Mouse (Mus musculus) kidney, embryonic 14.5 days (tissue): ENCODE measurements around the gene Hsd17b11. TPM values are rescaled to one million over a fixed set of nuclear protein-coding genes. Genes with fewer than 3 reads are reported as not detected.
"Not testable (repeated sequence)": the region's sequence is repeated elsewhere in the genome, so short reads cannot be mapped to it uniquely, and the experiment has no call there.

Experiments
- ATAC-seq: fragments of 200-750 bp; cut with Nextera tagmentation; 2 replicates; pipeline ENCODE4 v1.8.0; 2017; ENCODE audit warnings: moderate number of reproducible peaks, mild to moderate bottlenecking, moderate TSS enrichment, moderate library complexity; ENCODE audit not compliant: low FRiP score, low TSS enrichment
- H3K27ac ChIP-seq: fragments of 300-500 bp; sonication (generic); 2 replicates; pipeline ENCODE4 v1.5.1; 2014; ENCODE audit warnings: low read depth, mild to moderate bottlenecking, low read length, moderate library complexity, mixed read lengths
- H3K27me3 ChIP-seq: fragments of 300-500 bp; sonication (generic); 2 replicates; pipeline ENCODE4 v1.6.1; 2014; ENCODE audit warnings: mild to moderate bottlenecking, low read length; ENCODE audit not compliant: control insufficient read depth, insufficient read depth
- H3K36me3 ChIP-seq: fragments of 300-500 bp; sonication (generic); 2 replicates; pipeline ENCODE4 v1.6.1; 2014; ENCODE audit warnings: low read length, mixed read lengths; ENCODE audit not compliant: control insufficient read depth, insufficient read depth
- H3K4me1 ChIP-seq: fragments of 300-500 bp; sonication (generic); 2 replicates; pipeline ENCODE4 v1.6.1; 2014; ENCODE audit warnings: low read length, mixed read lengths; ENCODE audit not compliant: control insufficient read depth, insufficient read depth
- H3K4me2 ChIP-seq: fragments of 300-500 bp; sonication (generic); replicated peaks from 2 replicates; pipeline ENCODE4 v1.6.1; 2014; ENCODE audit warnings: low read depth, mild to moderate bottlenecking, low read length
- H3K4me3 ChIP-seq: fragments of 300-500 bp; sonication (generic); 2 replicates; pipeline ENCODE4 v1.5.1; 2014; ENCODE audit warnings: mild to moderate bottlenecking, low read length
- H3K9ac ChIP-seq: fragments of 300-500 bp; sonication (generic); 2 replicates; pipeline ENCODE4 v1.6.1; 2014; ENCODE audit warnings: low read depth, mild to moderate bottlenecking, low read length, moderate library complexity
- H3K9me3 ChIP-seq: fragments of 300-500 bp; sonication (generic); 2 replicates; pipeline ENCODE4 v1.6.1; 2016; ENCODE audit warnings: low read length; ENCODE audit not compliant: control insufficient read depth
- WGBS: fragments of 180-500 bp; shearing (Covaris S2); extraction: QIAGEN DNeasy Blood & Tissue Kit; methylation state at CpG from one replicate; pipeline ENCODE4 v1.1.7; 2014; 5-methylcytosine and 5-hydroxymethylcytosine counted together
- polyA plus RNA-seq: library from polyadenylated mRNA; unstranded; fragments of >200 nt; fragmentation: Nextera tagmentation; extraction: Ambion mirVana; gene quantifications from 2 replicates; pipeline ENCODE4 v1.2.1, GENCODE M21; 2014

Gene Hsd17b11
- polyA plus RNA-seq, 1 experiment from 2014 or later: 7.3 TPM

DNA sequence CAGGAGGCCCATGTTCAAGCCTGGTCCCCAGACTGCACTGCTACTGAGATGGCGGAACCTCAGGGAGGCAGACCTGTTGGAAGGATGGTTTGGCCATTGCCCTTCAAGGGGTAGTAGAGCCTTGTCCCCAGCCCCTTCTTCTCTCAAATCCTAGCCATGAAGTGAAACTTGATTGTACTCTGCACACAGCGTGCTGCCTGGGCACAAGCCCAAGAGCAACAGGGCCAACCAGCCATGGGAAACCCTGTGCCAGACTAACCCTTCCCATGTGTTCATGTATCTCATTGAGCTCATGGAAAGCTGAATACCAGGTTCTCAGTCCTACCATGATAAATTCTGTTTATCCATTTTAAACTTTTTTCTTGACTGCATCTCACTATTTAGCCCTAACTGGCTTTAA lies 21.2 kb upstream of the Hsd17b11 start:
- Histone ChIP-seq H3K9ac (no peak overlapping the region), H3K4me3 (no peak overlapping the region), H3K27ac (no peak overlapping the region), H3K36me3 (no peaks in the 10 kb centered on the region), H3K9me3 (no peaks in the 10 kb centered on the region), H3K4me1 (peaks cover 7% of the 10 kb centered on the region; the same call in 1 of the 2 replicates), H3K27me3 (no peaks in the 10 kb centered on the region), H3K4me2 (no peak overlapping the region)
- ATAC-seq: no peak
- 93% methylated on average over 2 of the region's 2 CpGs for WGBS

DNA sequence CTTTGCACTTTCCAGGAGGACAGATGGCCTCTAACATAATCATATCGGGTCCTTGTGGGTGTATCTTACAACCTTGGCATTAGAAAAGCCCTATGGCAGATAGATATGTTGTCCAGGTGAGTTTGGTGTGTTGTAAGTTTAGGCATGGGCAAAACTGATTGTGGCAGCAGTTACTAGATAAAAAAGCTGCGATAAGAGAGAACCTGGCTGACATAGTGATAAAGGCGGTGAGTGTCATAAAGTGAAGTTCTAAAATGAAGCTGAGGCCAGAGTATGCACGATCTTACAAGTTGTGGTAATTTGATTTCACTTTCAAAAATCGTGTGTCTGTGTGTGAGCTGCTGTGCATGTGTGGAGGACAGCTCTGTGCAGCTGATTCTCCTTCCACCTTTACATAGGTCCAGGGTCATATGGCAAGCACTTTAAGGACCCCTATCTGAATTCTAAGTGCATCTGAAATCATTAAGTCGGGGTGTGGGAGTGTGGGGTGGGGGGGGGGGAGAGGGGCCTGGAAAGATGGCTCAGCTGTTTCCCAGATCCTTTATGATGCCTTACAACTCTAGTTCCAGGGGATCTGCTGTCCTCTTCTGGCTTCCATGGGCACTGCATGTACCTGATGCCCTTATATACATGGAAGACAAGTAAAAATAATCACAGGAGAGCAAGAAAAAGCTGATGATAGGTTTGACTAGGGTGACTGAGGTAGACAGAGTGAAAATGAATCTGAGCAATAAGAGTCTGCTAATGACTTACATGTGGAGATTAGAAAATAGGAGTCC lies 17.6 kb upstream of the Hsd17b11 start:
- Histone ChIP-seq H3K9ac (no peak overlapping the region), H3K27ac (no peak overlapping the region), H3K4me1 (no peaks in the 10 kb centered on the region), H3K27me3 (no peaks in the 10 kb centered on the region), H3K4me2 (no peak overlapping the region), H3K9me3 (no peaks in the 10 kb centered on the region), H3K36me3 (no peaks in the 10 kb centered on the region), H3K4me3 (no peak overlapping the region)
- 66% methylated on average over 6 of the region's 6 CpGs for WGBS
- 0 out of 2 replicates have a peak, but pooled peaks have one; percentile 57 for ATAC-seq

DNA sequence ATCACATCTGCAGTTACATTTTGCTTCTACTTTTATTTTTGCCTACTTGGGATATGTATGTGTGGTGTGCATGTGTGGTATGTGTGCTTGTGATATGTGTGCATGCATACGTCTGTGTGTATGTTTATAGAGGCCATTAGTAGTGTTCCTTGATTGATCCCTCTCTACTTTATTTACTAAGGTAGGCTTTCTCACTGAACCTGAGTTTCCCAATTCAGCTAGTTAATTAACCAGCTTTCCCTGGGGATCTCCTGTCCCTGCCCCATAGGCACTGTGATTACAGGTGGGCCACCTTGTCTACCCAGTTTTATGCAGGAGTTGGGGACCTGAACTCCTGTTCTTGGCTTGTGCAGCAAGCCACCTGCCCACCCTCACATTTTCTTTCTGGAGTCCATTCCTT lies 15.0 kb upstream of the Hsd17b11 start:
- Histone ChIP-seq H3K4me3 (no peak overlapping the region), H3K4me2 (no peak overlapping the region), H3K9me3 (no peaks in the 10 kb centered on the region), H3K9ac (no peak overlapping the region), H3K27me3 (no peaks in the 10 kb centered on the region), H3K27ac (no peak overlapping the region), H3K36me3 (no peaks in the 10 kb centered on the region), H3K4me1 (no peaks in the 10 kb centered on the region)
- WGBS: 83% methylated on average over 1 of the region's 1 CpGs
- no peak for ATAC-seq

- H3K9me3 ChIP-seq: no peaks in the 10 kb centered on the region
- H3K9ac ChIP-seq: no peak overlapping the region
- no peak overlapping the region for H3K4me2 ChIP-seq
- WGBS: 39% methylated on average over 1 of the region's 1 CpGs
- H3K36me3 ChIP-seq: no peaks in the 10 kb centered on the region
- H3K27me3 ChIP-seq: no peaks in the 10 kb centered on the region
- H3K4me1 ChIP-seq: no peaks in the 10 kb centered on the region
- ATAC-seq: no peak
- no peak overlapping the region for H3K27ac ChIP-seq
- H3K4me3 ChIP-seq: no peak overlapping the region
Observed at GRCm38 (mm10) chr5:104035824-104036223, 14.1 kb upstream of the Hsd17b11 start.

- Histone ChIP-seq H3K4me2 (no peak overlapping the region), H3K9ac (no peak overlapping the region), H3K27ac (no peak overlapping the region), H3K4me1 (no peaks in the 10 kb centered on the region), H3K27me3 (no peaks in the 10 kb centered on the region), H3K4me3 (no peak overlapping the region), H3K9me3 (no peaks in the 10 kb centered on the region), H3K36me3 (no peaks in the 10 kb centered on the region)
- ATAC-seq: no peak
Observed at GRCm38 (mm10) chr5:104035066-104035465, 13.3 kb upstream of the Hsd17b11 start.

DNA sequence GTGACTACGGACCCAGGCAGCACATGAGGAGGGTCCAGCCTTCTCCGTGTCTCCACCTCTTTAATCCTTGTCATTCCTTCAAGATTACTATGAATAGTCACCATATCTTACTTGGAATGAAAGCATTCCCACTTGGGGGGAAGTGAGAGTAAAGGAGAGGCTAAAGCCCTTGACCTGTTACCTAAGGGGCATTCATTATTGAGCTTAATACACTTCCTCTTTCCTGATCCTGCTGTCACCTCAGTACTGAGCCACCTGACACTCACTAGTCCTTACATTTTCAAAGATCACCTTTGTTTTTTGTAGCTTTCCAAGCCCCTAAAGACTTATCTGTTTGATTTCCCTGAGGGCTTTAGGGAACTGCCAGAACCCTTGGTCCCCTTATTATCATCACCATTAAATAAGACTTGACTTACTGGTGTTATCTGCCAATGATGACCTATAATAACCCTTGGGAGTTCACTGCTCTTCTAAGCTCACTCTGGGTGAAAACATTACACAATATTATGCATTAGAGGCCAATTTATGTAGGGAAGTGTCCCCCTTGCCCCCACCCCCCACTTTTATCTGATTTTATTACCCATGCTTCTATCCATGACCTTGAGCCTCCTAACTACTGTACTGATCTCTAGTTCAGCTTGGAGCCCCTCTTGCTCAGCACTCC lies 10.8 kb upstream of the Hsd17b11 start:
- Histone ChIP-seq H3K9ac (no peak overlapping the region), H3K4me2 (no peak overlapping the region), H3K4me3 (no peak overlapping the region), H3K27me3 (no peaks in the 10 kb centered on the region), H3K9me3 (no peaks in the 10 kb centered on the region), H3K27ac (no peak overlapping the region), H3K4me1 (no peaks in the 10 kb centered on the region), H3K36me3 (no peaks in the 10 kb centered on the region)
- ATAC-seq: no peak
- WGBS: 73% methylated on average over 2 of the region's 2 CpGs

DNA sequence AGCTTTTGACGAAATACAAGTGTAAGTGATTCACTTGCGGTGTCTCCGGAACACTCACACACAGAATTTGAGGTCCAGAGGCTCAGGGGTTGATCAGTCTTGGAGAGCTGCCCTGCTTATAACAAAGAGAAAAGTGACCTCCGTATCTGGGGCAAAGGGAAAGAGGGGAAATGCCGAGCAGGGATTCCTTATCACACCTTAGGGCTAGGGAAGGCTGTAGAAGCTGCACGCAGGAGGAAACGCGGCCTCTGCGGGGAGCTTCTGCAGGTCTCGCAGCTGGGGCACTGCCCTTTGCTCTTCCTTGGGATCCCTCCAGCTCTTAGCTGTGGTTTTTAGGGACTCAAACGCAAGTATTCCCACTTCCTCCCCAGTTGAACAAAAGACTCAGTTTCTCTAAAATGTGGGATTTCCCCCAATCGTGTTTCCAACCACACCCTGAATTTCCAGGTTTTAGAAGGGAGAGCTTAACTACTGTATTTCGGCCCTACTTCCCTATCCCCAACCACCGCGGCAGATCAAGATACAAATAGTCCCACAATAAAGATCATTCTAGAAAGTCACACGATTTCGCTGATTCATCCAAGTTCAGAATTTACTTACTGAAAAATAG lies 3.6 kb upstream of the Hsd17b11 start:
- 51% methylated on average over 17 of the region's 17 CpGs for WGBS
- H3K4me2 ChIP-seq: no peak overlapping the region
- H3K27me3 ChIP-seq: no peaks in the 10 kb centered on the region
- H3K9ac ChIP-seq: no peak overlapping the region
- ATAC-seq: no peak
- H3K36me3 ChIP-seq: no peaks in the 10 kb centered on the region
- no peaks in the 10 kb centered on the region for H3K9me3 ChIP-seq
- H3K4me1 ChIP-seq: peaks cover 10% of the 10 kb centered on the region
- no peak overlapping the region for H3K4me3 ChIP-seq
- H3K27ac ChIP-seq: no peak overlapping the region

GRCm38 (mm10) chr5:104024762-104025161 lies 3.0 kb upstream of the Hsd17b11 start:
- H3K36me3 ChIP-seq: no peaks in the 10 kb centered on the region
- no peak overlapping the region for H3K9ac ChIP-seq
- H3K4me3 ChIP-seq: no peak overlapping the region
- H3K4me2 ChIP-seq: no peak overlapping the region
- WGBS: 56% methylated on average over 11 of the region's 11 CpGs
- H3K4me1 ChIP-seq: peaks cover 10% of the 10 kb centered on the region
- H3K27me3 ChIP-seq: no peaks in the 10 kb centered on the region
- no peak overlapping the region for H3K27ac ChIP-seq
- no peak for ATAC-seq
- H3K9me3 ChIP-seq: no peaks in the 10 kb centered on the region

DNA sequence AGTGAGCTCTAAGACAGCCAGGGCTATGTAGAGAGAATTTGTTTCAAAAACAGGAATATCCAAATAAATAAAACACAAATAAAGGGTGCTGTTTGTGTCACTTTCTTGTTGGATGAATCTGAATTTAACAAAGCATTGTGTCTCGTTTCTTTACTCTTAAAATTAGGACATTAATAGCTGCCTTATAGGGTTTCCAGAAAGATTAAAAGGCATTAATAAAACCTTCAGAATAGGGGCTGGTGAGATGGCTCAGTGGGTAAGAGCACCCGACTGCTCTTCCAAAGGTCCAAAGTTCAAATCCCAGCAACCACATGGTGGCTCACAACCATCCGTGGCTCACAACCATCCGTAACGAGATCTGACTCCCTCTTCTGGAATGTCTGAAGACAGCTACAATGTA lies 2.5 kb upstream of the Hsd17b11 start:
- H3K4me3 ChIP-seq, H3K36me3 ChIP-seq, H3K27me3 ChIP-seq, ATAC-seq, H3K27ac ChIP-seq, H3K4me2 ChIP-seq, H3K9ac ChIP-seq, H3K9me3 ChIP-seq: not testable (repeated sequence)
- peaks cover 10% of the 10 kb centered on the region for H3K4me1 ChIP-seq
- WGBS: 71% methylated on average over 5 of the region's 5 CpGs
